Comparison of ENCODE assay signal across 8 mouse cellular contexts in genomic region chr6:85451664-85452410, GRCm38 (mm10). TPM values are rescaled to one million over a fixed set of nuclear protein-coding genes. Genes with fewer than 3 reads are reported as not detected.
DNase-seq lines count a peak whose midpoint lies in the region; ATAC-seq lines count a peak whose summit lies in the region.

TSS of gene Pradc1 (minus strand) at chr6:85451970.

- ATAC-seq in hindbrain, embryonic 16.5 days: peak; percentile 93

- no peaks in the 10 kb centered on the region for H3K36me3 ChIP-seq in hindbrain, embryonic 16.5 days (ENCODE audit: control insufficient read depth, insufficient read depth, low read length)
- no peaks in the 10 kb centered on the region for H3K36me3 ChIP-seq in macrophage (ENCODE audit: inconsistent target)

- peaks cover 50% of the 10 kb centered on the region for H3K79me2 ChIP-seq in macrophage (ENCODE audit: inconsistent target)

- peak within 1 kb of the TSS; percentile 90 for H3K9ac ChIP-seq in hindbrain, embryonic 16.5 days (ENCODE audit: low read depth, low read length)

- H3K9me3 ChIP-seq in hindbrain, embryonic 16.5 days (ENCODE audit: control insufficient read depth, low read length): no peaks in the 10 kb centered on the region

- under 1% methylated on average over 54 of the region's 54 CpGs for WGBS in hindbrain, embryonic 16.5 days
- 0% methylated on average over 53 of the region's 54 CpGs for WGBS in macrophage (ENCODE audit: missing documents)

- no peaks in the 10 kb centered on the region for H3K27me3 ChIP-seq in hindbrain, embryonic 16.5 days (replicated peaks; ENCODE audit: control insufficient read depth, insufficient read depth, low read length)

- peak within 1 kb of the TSS; percentile 86 for H3K27ac ChIP-seq in hindbrain, embryonic 16.5 days (ENCODE audit: low read depth, low read length)
- peak within 1 kb of the TSS; percentile 88 for H3K27ac ChIP-seq in macrophage

- peak; percentile 85 for DNase-seq in WW6 (ENCODE audit: low read depth, low spot score)
- peak; percentile 88 to 93 for DNase-seq in cerebellum, postnatal 4 days (ENCODE audit: low spot score in 2 of 2)
- DNase-seq in gastrocnemius, adult 18-20 months (ENCODE audit: low spot score): peak; percentile 99
- peak; percentile 99 for DNase-seq in left cerebral cortex, adult 18-20 months (ENCODE audit: low spot score in 2 of 2)
- DNase-seq in right cerebral cortex, adult 18-20 months: peak; percentile 99
- DNase-seq in urinary bladder, postnatal 10 days (ENCODE audit: low spot score): peak; percentile 95

- H3K4me3 ChIP-seq in hindbrain, embryonic 16.5 days (ENCODE audit: low read length): peak within 1 kb of the TSS; percentile 79
- peak within 1 kb of the TSS; percentile 93 for H3K4me3 ChIP-seq in macrophage (ENCODE audit: inconsistent target)

- H3K4me1 ChIP-seq in hindbrain, embryonic 16.5 days (ENCODE audit: control insufficient read depth, insufficient read depth, low read depth, low read length): peaks cover 37% of the 10 kb centered on the region

- H3K4me2 ChIP-seq in hindbrain, embryonic 16.5 days (ENCODE audit: low read length): peak within 1 kb of the TSS; percentile 88

RNA-seq across cellular contexts. Expression of gene Pradc1, which starts in this region (rescaled TPM):
- 10 to 100 TPM; 16.1 to 17.7 TPM for total RNA-seq in gastrocnemius, adult 18-20 months (2021)
- 33.2 and 34.9 TPM in 2 replicates for polyA plus RNA-seq in hindbrain, embryonic 16.5 days (2015; fragmentation: Nextera tagmentation; extraction: Ambion mirVana)
- total RNA-seq in left cerebral cortex, adult 18-20 months (2021): 10 to 100 TPM; 20.3 to 28.0 TPM
- 10 to 100 TPM in 5 of 26 experiments, 1 to 10 TPM in 19, not detected in 2; 1.1 to 16.3 (median 4.7) TPM for total RNA-seq in macrophage (2018; cell fraction: chromatin; rRNA removed)
- total RNA-seq in macrophage (2018; cell fraction: cytosol; rRNA removed): 1 to 10 TPM; 2.3 to 6.9 (median 4.7) TPM
- total RNA-seq in macrophage (2018; cell fraction: nucleus; rRNA removed): 10 to 100 TPM in 4 of 26 experiments, 1 to 10 TPM in 21, under 1 TPM in 1; 0.85 to 20.5 (median 4.6) TPM
- polyA plus RNA-seq in macrophage (2018): 3.2 to 11.8 TPM (median 7.2 TPM) in 3 replicates

Comparison
In these comparisons a context has a peak if more than half of its experiments do, and no peak if none do; other contexts are left out.
1. Peak in every context shown above with its lines: DNase-seq, ATAC-seq, H3K4me3 ChIP-seq and H3K27ac ChIP-seq.